Mouse (Mus musculus): ENCODE measurements at regions not wholly inside any gene's neighbourhood (a gene's known extent, or its start where the extent isn't known, plus 50 kb on each side); places are given as distances from the start of the nearest gene placed in this dataset.

DNA sequence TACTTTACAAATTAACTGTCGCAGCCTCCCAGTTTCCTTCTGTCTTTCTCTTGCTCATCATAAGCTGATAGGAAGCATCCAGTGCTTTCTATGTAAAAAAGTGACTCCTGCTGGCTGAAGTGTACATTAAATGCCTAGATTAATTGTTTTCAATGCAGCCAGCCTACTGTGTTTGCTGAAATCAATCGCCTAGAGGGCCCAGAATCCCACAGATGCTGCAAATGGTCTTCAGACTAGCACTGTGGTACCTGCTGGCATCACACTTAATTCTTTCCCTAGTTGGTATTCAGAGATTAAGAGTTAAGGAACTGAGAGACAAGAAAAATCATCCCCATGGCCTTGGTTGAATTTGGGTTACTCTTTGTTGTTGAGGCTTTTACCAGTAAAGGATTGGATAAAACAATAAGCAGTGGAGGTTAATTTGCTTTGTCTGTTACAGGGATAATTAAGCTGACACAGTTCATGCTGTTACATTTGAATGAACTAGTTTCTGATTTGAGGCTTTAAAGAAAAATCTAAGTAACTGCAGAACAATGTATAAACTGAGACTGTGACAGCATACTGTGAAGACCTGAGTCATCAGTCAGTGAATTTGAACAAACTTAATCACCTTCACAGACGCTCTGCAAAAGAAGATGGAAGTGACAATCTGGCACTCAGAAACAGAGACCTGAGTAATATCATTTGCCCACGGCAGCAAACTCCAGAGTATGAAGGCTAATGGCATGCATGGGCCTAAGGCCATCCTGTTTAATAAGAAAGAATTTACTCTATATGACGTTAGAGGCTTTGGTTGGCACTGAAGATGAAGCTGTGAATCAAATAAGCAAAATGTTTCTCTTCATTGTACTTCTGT, 339.0 kb upstream of the Ddi1 start:
- DNase-seq (ENCODE audit: low spot score in 2 of 2) = no peak

Data from spleen, postnatal 4 days (tissue).